Mouse (Mus musculus) ES-Bruce4 (cell line): ENCODE data around the gene Zfp3.

Experiments used
- CTCF ChIP-seq: IDR thresholded peaks from one replicate; pipeline ENCODE4 v1.8.1; 2011; ENCODE audit warnings: low read depth, low read length
- EP300 ChIP-seq: IDR thresholded peaks from 2 replicates; pipeline ENCODE4 v1.6.1; 2011; ENCODE audit warnings: low read depth, low read length; ENCODE audit not compliant: insufficient read depth
- POLR2A ChIP-seq: IDR thresholded peaks from one replicate; pipeline ENCODE4 v1.8.1; 2011; ENCODE audit warnings: low read length; ENCODE audit not compliant: insufficient read depth

- TF ChIP-seq CTCF (no peak), POLR2A (no peak), EP300 (no peak)
These were observed 37.4 kb upstream of the Zfp3 start for GRCm38 (mm10) chr11:70726585-70726984.
